Mouse (Mus musculus): ENCODE measurements around the gene Fam187b. TPM values are rescaled to one million over a fixed set of nuclear protein-coding genes. Genes with fewer than 3 reads are reported as not detected.

Fam187b gene
- polyA plus RNA-seq, 1 experiment from 2014 or later = 0.78 TPM

DNA sequence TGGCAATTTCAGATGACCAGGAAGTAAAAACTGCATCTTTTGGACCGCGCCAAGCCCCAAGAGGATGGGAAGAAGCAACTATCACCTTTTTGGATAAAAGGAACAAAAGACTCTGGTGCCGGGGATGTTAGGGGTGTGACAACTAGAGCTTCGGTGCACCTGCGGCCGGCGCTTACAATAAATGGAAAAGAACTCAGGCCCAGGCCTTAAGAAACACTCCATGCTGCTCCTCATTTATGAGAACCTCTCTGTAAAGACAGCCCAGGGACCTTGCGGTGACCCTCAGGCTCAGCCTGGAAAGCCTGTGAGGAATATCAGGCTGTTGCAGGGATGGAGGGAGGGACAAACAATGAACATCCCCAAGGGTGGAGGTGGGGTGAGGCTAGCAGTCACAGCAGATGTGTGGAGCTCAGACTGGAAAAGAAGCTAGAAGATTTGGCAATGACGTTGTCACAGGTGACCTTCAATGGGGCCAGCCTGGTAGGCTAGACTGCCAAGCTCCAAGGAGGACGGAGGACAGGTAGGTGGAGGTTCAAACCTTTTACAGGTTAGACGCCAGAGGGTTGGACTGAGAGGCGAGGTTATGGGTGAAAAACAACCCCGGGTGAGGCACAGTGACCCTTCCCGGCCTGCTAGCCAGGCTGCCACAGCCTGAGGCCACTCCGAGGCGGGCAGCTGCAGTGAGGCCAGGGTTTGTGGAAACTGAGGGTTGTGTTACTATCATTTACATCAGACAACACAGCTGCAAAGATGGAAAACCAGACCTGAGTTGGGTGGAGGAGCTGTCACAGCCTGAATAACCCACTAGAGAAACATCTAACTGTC lies 20.9 kb upstream of the Fam187b start:
- H3K4me2 ChIP-seq (replicated peaks) = no peak overlapping the region
- no peaks in the 10 kb centered on the region for H3K27me3 ChIP-seq
- no peak for ATAC-seq (ENCODE audit: low FRiP score, low read depth)
- H3K9me3 ChIP-seq = no peaks in the 10 kb centered on the region
- no peak overlapping the region for H3K4me3 ChIP-seq
- H3K27ac ChIP-seq = no peak overlapping the region
- peaks cover 64% of the 10 kb centered on the region for H3K36me3 ChIP-seq
- H3K9ac ChIP-seq = no peak overlapping the region
- peaks cover 8% of the 10 kb centered on the region for H3K4me1 ChIP-seq
- WGBS = 92% methylated on average over 16 of the region's 16 CpGs

DNA sequence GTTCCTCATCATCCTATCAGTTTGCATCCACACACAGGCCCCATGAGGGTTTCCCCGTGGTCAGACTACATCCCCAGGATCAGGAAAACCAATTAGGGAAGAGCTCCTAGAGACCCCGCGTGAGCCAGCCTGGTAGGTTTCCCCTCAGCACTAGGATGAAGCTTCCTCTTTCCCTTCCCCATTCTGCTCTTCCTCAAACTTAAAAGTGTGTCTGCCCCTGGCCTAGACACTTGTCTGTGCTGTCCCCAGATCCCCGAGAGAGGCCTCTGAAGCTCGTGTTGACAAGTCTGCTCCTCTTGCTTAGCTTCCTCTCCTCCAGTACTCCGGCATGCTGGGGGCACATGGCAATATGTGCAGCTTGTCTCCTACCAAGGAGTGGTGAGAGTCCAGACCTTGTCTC lies 20.1 kb upstream of the Fam187b start:
- Histone ChIP-seq H3K4me3 (no peak overlapping the region), H3K4me1 (peaks cover 16% of the 10 kb centered on the region), H3K27me3 (no peaks in the 10 kb centered on the region), H3K9ac (no peak overlapping the region), H3K27ac (no peak overlapping the region), H3K4me2 (replicated peaks) (no peak overlapping the region), H3K36me3 (peaks cover 68% of the 10 kb centered on the region), H3K9me3 (no peaks in the 10 kb centered on the region)
- no peak for ATAC-seq (ENCODE audit: low FRiP score, low read depth)
- WGBS = 86% methylated on average over 6 of the region's 6 CpGs

DNA sequence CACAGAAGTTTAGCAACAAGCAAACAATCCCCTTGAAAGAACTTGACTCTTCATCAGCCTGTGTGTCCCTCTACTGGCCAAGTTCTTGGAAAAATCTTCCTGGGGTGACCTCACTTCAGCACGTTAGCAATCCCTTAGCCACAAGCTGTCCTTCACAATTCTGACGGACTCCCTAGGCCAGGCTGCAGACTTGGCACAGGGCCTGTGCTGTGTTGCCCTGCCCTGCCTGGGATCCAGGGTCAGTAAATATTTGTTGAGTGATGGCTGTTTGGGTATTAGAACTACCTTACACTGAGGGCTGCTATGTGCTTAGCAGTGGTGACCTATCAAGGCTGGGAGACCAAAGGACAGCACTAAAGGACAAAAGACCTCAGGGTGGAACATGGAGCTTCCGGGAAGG lies 19.6 kb upstream of the Fam187b start:
- Histone ChIP-seq H3K9ac (no peak overlapping the region), H3K4me2 (replicated peaks) (no peak overlapping the region), H3K4me3 (no peak overlapping the region), H3K27ac (no peak overlapping the region), H3K27me3 (no peaks in the 10 kb centered on the region), H3K36me3 (peaks cover 70% of the 10 kb centered on the region), H3K4me1 (peaks cover 21% of the 10 kb centered on the region), H3K9me3 (no peaks in the 10 kb centered on the region)
- ATAC-seq (ENCODE audit: low FRiP score, low read depth) = no peak
- 87% methylated on average over 3 of the region's 3 CpGs for WGBS

DNA sequence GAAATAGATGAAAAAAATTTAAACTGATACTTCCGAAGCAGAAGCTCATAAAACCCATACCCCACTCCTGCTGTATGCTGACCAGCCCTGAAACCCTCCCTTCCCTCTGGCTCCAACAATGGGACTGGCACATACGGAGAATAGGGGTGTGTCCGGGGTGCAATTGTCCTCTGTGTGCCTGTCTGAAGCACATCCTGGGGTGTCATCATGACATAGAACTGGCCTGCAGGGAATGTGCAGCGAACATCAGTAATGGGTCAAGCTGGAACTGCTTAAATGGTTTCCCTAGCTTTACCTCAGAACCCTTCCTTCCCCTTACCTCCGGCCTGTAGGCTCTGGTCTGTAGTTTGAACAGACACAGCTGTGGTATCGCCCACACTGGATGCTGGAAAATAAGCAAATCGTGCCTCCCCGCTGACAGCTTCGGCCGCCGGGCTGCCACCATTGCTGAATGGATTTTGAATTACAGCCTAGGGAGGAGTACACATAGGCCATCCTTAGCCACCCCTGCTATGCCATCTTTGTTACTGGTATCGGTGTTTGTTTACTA lies 18.5 kb upstream of the Fam187b start:
- no peak for ATAC-seq (ENCODE audit: low FRiP score, low read depth)
- H3K36me3 ChIP-seq = peaks cover 66% of the 10 kb centered on the region

DNA sequence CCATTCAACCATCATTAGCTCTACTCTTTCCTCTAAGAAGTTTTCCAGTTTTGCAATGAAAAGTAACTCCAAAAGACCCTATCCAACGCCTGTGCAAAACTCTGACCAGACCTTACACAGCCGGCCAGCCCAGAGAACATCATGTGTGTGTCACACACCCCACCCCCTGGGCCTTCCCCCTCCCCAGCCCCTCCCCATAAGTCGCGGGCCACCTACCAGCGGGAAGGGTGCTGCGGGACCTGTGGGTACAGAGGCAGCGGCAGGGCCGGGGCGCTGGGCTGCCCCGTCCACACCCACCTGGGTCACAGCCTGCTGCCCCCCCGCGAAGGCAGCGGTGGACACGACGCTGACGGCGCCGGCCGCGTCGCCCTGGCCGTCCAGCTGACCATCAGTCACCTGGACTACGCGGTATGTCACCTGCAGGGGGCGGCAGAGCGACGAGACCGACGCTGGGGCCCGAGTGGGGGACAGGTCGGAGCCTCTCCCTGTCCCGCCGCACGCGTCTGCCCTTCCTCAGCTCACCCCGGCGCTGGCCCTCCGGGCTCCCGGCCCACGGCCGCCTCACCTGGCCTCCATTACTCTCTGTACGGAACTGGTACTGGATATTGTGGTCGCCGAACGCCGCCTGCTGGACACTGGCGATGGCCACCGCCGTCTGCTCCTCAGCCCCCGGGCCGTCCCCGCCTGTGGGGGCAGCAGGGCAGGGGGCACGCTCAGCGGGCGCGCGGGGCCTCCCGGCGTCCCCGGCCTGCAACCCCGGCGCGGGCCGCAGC lies 17.8 kb upstream of the Fam187b start:
- Histone ChIP-seq H3K36me3 (peaks cover 62% of the 10 kb centered on the region), H3K9ac (peak overlapping the region; percentile 99), H3K9me3 (no peaks in the 10 kb centered on the region), H3K4me3 (peak overlapping the region; percentile 94), H3K27ac (peak overlapping the region; percentile 99), H3K4me2 (replicated peaks) (peak overlapping the region; percentile 86), H3K27me3 (no peaks in the 10 kb centered on the region), H3K4me1 (peaks cover 21% of the 10 kb centered on the region)
- WGBS = under 1% methylated on average over 55 of the region's 64 CpGs
- ATAC-seq (ENCODE audit: low FRiP score, low read depth) = peak; percentile 74

More for the DNA sequence above, 18.5 kb upstream of the Fam187b start:
- peaks cover 21% of the 10 kb centered on the region for H3K4me1 ChIP-seq
- no peak overlapping the region for H3K27ac ChIP-seq
- WGBS = 91% methylated on average over 12 of the region's 12 CpGs
- peak overlapping the region; percentile 86 for H3K4me2 ChIP-seq (replicated peaks)
- no peaks in the 10 kb centered on the region for H3K9me3 ChIP-seq
- peak overlapping the region; percentile 99; the same call in 1 of the 2 replicates for H3K9ac ChIP-seq
- H3K4me3 ChIP-seq = peak overlapping the region; percentile 94
- no peaks in the 10 kb centered on the region for H3K27me3 ChIP-seq

DNA sequence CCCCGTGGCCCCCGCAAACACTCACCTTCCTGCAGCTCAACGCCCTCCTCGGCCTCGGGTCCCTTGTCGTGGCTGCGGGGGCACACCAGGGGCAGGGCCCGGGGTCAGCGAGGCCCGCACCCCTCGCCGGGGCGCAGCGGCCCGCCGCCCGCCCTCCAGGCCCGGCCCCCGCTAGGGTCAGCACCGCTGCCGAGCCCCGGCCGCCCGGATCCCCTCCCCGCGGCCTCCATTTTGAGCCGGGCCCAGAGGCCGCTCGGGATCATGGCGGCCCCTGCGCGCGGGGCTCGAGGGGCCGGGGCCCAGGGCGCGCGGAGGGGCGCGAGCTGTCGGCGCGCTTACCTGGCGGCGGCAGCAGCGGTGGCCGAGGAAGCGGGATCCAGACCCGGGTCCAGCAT lies 17.2 kb upstream of the Fam187b start:
- WGBS = 1% methylated on average over 27 of the region's 49 CpGs
- H3K9me3 ChIP-seq = no peaks in the 10 kb centered on the region
- H3K27ac ChIP-seq = peak overlapping the region; percentile 99
- peak overlapping the region; percentile 86 for H3K4me2 ChIP-seq (replicated peaks)
- peaks cover 21% of the 10 kb centered on the region for H3K4me1 ChIP-seq
- peaks cover 61% of the 10 kb centered on the region for H3K36me3 ChIP-seq
- H3K9ac ChIP-seq = peak overlapping the region; percentile 99
- H3K27me3 ChIP-seq = no peaks in the 10 kb centered on the region
- H3K4me3 ChIP-seq = peak overlapping the region; percentile 94
- peak; percentile 9 for ATAC-seq (ENCODE audit: low FRiP score, low read depth)

DNA sequence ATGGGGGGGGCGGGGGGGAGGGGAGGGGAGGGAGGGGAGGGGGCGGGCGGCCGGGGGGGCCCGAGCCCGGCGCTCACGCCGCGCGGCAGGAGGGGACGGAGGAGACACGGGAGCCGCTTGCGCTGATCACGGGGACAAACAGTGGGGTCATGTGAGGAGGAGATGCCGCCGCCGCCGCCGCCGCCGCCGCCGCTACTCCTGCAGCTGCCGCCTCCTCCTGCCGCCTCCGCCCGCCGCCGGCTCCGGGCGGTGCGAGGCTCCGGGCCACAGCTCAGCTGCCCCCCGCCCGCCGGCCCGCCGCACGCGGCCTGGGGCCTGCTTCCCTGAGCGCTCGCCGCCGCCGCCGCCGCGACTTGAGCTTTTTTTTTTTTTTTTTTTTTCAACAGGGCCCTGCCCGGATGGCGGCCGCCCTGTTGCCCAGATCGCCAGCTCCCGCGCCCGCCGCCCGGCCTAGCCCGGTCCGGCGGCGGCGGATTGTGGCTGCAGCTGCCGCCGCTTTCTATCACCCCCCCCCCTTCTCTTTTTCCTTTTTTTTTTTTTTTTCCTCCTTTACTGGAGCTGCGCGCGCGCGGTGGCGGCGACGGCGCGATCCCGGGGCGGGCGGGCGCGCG lies 16.7 kb upstream of the Fam187b start, which contains the start of gene Usf2:
Gene Usf2, minus strand, starts transcription at position 48 of the 611 bp plus-strand sequence.
- Histone ChIP-seq H3K9me3 (no peaks in the 10 kb centered on the region), H3K4me1 (peaks cover 21% of the 10 kb centered on the region), H3K27me3 (no peaks in the 10 kb centered on the region), H3K27ac (peak within 1 kb of the TSS; percentile 99), H3K9ac (peak within 1 kb of the TSS; percentile 99), H3K4me2 (replicated peaks) (peak within 1 kb of the TSS; percentile 86), H3K4me3 (peak within 1 kb of the TSS; percentile 94), H3K36me3 (peaks cover 56% of the 10 kb centered on the region)
- WGBS = under 1% methylated on average over 47 of the region's 82 CpGs
- ATAC-seq (ENCODE audit: low FRiP score, low read depth) = peak; percentile 33

DNA sequence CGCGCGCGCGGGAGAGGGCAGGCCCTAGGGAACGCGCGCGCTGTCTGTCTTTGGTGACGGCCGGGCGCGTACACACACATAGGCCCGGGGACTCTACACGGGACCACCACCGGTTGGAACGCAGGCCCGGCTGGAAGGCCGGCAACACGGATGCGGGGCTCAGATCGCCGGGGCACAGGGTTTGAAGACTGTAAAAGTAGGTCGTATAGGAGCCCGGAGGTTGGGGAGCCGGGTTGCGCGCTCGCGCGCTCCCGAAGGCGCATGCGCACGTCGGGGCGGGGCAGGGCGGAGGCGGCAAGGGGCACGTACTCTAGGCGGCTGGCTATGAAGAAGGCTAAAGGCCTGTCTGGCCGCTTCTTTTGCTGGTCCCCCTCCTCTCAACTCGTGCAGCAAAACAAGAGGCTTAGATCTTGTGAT lies 16.2 kb upstream of the Fam187b start:
- under 1% methylated on average over 43 of the region's 43 CpGs for WGBS
- H3K4me2 ChIP-seq (replicated peaks) = peak overlapping the region; percentile 74

DNA sequence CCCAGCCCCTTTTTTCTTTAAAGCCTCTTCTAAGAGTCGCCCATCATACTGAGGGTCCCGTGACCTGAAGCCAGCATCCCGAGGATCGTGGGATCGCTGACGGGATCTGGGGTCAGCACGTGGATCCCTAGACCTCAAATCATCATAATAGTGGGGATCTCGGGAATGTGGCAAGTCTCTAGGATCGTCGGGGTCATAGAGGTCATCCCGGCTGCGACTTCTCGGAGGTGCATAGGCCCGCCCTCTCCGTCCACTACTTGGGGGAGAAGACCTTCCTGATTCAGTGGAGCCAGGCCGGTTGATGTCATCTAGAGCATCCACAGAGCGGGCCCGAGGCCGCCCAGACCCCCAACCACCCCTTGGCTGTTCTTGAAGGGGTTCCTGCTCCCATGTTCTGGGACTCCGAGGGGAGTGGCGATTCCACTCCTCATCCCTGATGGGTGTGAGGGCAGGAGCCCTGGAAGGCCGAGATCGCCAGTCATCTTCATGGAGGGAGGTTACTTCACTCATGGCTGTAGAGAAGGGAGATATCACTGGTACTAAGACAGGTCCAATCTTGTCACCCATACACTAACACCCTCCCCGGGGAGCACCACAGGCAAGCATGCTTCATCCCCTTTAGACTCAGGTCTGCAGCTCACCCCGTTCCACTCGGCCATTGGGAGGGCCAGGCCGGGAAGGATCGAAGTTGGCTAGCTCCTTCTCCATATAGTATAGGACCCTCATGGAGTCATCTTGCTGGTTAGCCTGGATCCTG lies 15.3 kb upstream of the Fam187b start:
- WGBS = 72% methylated on average over 28 of the region's 28 CpGs
- H3K9me3 ChIP-seq = no peaks in the 10 kb centered on the region
- no peak for ATAC-seq (ENCODE audit: low FRiP score, low read depth)
- H3K4me2 ChIP-seq (replicated peaks) = peak overlapping the region; percentile 74
- peak overlapping the region; percentile 94 for H3K4me3 ChIP-seq
- H3K4me1 ChIP-seq = peaks cover 21% of the 10 kb centered on the region
- H3K27me3 ChIP-seq = no peaks in the 10 kb centered on the region
- peak overlapping the region; percentile 99; the same call in 1 of the 2 replicates for H3K27ac ChIP-seq
- H3K9ac ChIP-seq = peak overlapping the region; percentile 99
- peaks cover 42% of the 10 kb centered on the region for H3K36me3 ChIP-seq

More for the DNA sequence above, 16.2 kb upstream of the Fam187b start:
- H3K4me3 ChIP-seq = peak overlapping the region; percentile 94
- no peaks in the 10 kb centered on the region for H3K9me3 ChIP-seq
- H3K4me1 ChIP-seq = peaks cover 21% of the 10 kb centered on the region
- H3K27me3 ChIP-seq = no peaks in the 10 kb centered on the region
- H3K9ac ChIP-seq = peak overlapping the region; percentile 99
- peaks cover 51% of the 10 kb centered on the region for H3K36me3 ChIP-seq
- peak; percentile 78 for ATAC-seq (ENCODE audit: low FRiP score, low read depth)
- peak overlapping the region; percentile 99 for H3K27ac ChIP-seq

DNA sequence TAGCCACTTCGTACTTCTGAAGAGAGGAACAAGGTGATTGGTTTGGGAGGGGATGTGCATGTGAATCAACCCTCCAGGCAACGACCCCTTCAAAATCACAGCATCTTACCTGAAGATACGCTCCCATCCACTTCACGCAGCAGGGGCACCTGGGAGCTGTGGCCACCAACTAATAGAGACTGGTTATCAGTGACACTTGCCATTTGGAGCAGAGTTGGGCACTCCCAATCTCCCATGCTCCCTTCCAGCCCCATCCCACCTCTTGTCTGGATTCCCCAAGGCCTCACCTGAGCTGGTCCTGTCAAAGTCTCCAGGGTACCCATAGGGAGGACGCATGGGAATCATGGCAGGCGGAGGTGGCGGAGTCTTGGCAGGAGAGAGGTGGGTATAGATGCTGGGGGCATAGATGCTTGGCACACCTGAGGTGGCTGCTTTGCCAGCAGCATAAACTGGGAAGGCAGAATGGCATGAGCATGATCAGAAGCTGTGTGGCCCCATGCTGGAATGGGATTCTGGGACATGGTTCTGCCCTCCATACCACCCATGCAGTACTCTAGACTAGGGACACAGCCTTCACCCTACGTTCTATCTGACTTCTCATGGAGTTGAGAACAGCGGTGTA lies 14.6 kb upstream of the Fam187b start:
- no peak overlapping the region for H3K9ac ChIP-seq
- H3K36me3 ChIP-seq = peaks cover 35% of the 10 kb centered on the region
- no peak overlapping the region; the same call in 1 of the 2 replicates for H3K4me2 ChIP-seq (replicated peaks)
- H3K9me3 ChIP-seq = no peaks in the 10 kb centered on the region
- no peak overlapping the region for H3K27ac ChIP-seq
- no peaks in the 10 kb centered on the region for H3K27me3 ChIP-seq
- peaks cover 21% of the 10 kb centered on the region for H3K4me1 ChIP-seq
- WGBS = 96% methylated on average over 9 of the region's 9 CpGs
- H3K4me3 ChIP-seq = peak overlapping the region; percentile 94; the same call in 1 of the 2 replicates
- no peak for ATAC-seq (ENCODE audit: low FRiP score, low read depth)
